ENCODE assay signal across 8 mouse cellular contexts in genomic region chr10:89744871-89745665, GRCm38 (mm10). TPM values are rescaled to one million over a fixed set of nuclear protein-coding genes. Genes with fewer than 3 reads are reported as not detected.
A peak's percentile ranks its signal among the peaks of the same experiment; 100 is the strongest.
DNase-seq lines count a peak whose midpoint lies in the region; ATAC-seq lines count a peak whose summit lies in the region.

Uhrf1bp1l (plus strand) TSS chr10:89744991.

- H3K9ac ChIP-seq in heart, embryonic 11.5 days (ENCODE audit: low read depth, low read length), result peak within 1 kb of the TSS; percentile 91
- H3K9ac ChIP-seq in kidney, embryonic 16.5 days (replicated peaks; ENCODE audit: low read length), result peak within 1 kb of the TSS; percentile 96

- WGBS in heart, embryonic 11.5 days (ENCODE audit: insufficient replicate concordance), result under 1% methylated on average over 75 of the region's 85 CpGs
- under 1% methylated on average over 74 of the region's 85 CpGs for WGBS in kidney, embryonic 16.5 days

- peak within 1 kb of the TSS; percentile 74 for H3K4me2 ChIP-seq in heart, embryonic 11.5 days
- peak within 1 kb of the TSS; percentile 60 for H3K4me2 ChIP-seq in kidney, embryonic 16.5 days (replicated peaks; ENCODE audit: low read depth, low read length)

- peak within 1 kb of the TSS; percentile 82 for H3K27ac ChIP-seq in heart, embryonic 11.5 days (ENCODE audit: low read depth, low read length)
- peak within 1 kb of the TSS; percentile 95 for H3K27ac ChIP-seq in kidney, embryonic 16.5 days (ENCODE audit: low read length)

- peak within 1 kb of the TSS; percentile 94 for H3K4me3 ChIP-seq in erythroblast, embryonic 14.5 days (replicated peaks)
- peak within 1 kb of the TSS; percentile 93 for H3K4me3 ChIP-seq in heart, embryonic 11.5 days (ENCODE audit: low read depth, low read length)
- H3K4me3 ChIP-seq in kidney, embryonic 16.5 days (ENCODE audit: low read length), result peak within 1 kb of the TSS; percentile 99

- ATAC-seq in heart, embryonic 11.5 days (replicated peaks; ENCODE audit: insufficient number of reproducible peaks, low FRiP score, low TSS enrichment), result peak; percentile 95
- peak; percentile 96 for ATAC-seq in kidney, embryonic 16.5 days (ENCODE audit: low FRiP score, low TSS enrichment)

- H3K9me3 ChIP-seq in erythroblast, embryonic 14.5 days (ENCODE audit: control insufficient read depth, low read length), result no peaks in the 10 kb centered on the region
- H3K9me3 ChIP-seq in heart, embryonic 11.5 days (replicated peaks; ENCODE audit: control insufficient read depth, low read length), result no peaks in the 10 kb centered on the region
- H3K9me3 ChIP-seq in kidney, embryonic 16.5 days (ENCODE audit: low read length), result no peaks in the 10 kb centered on the region

- H3K27me3 ChIP-seq in erythroblast, embryonic 14.5 days (ENCODE audit: control insufficient read depth), result peaks cover 5% of the 10 kb centered on the region; the same call in 1 of the 2 replicates
- H3K27me3 ChIP-seq in heart, embryonic 11.5 days (ENCODE audit: control insufficient read depth, insufficient read depth, low read length), result no peaks in the 10 kb centered on the region
- no peaks in the 10 kb centered on the region for H3K27me3 ChIP-seq in kidney, embryonic 16.5 days (ENCODE audit: insufficient read depth, low read length)

- no peaks in the 10 kb centered on the region for H3K36me3 ChIP-seq in erythroblast, embryonic 14.5 days (ENCODE audit: control insufficient read depth)
- no peaks in the 10 kb centered on the region for H3K36me3 ChIP-seq in heart, embryonic 11.5 days (ENCODE audit: control insufficient read depth, insufficient read depth, low read length)
- H3K36me3 ChIP-seq in kidney, embryonic 16.5 days (ENCODE audit: insufficient read depth, low read length), result no peaks in the 10 kb centered on the region

- peaks cover 24% of the 10 kb centered on the region for H3K4me1 ChIP-seq in erythroblast, embryonic 14.5 days (ENCODE audit: control insufficient read depth)
- H3K4me1 ChIP-seq in heart, embryonic 11.5 days (ENCODE audit: control insufficient read depth, insufficient read depth, low read length), result no peaks in the 10 kb centered on the region
- H3K4me1 ChIP-seq in kidney, embryonic 16.5 days (ENCODE audit: insufficient read depth, low read length), result peaks cover 19% of the 10 kb centered on the region

- DNase-seq in CD4-positive helper T cell, adult 2 months (ENCODE audit: low read depth, low spot score), result peak; percentile 91
- DNase-seq in brain, embryonic 18.5 days (ENCODE audit: low read depth, low spot score), result peak; percentile 56
- DNase-seq in liver, result peak; percentile 97
- DNase-seq in monocyte, adult 2 months (ENCODE audit: low read depth in 1 of 2, low spot score in 2 of 2), result peak; percentile 45 to 74
- peak; percentile 86 to 89 for DNase-seq in spleen, postnatal 14 days (ENCODE audit: low spot score in 2 of 2)

RNA-seq across cellular contexts. Expression of gene Uhrf1bp1l, which starts in this region (rescaled TPM):
- 0.23 and 0.64 TPM in 2 replicates for polyA plus RNA-seq in erythroblast, embryonic 14.5 days (2012)
- polyA plus RNA-seq in heart, embryonic 11.5 days (2014; fragmentation: Nextera tagmentation; extraction: Ambion mirVana), result 21.3 and 22.9 TPM in 2 replicates
- 35.9 and 38.6 TPM in 2 replicates for polyA plus RNA-seq in kidney, embryonic 16.5 days (2015; fragmentation: Nextera tagmentation; extraction: Ambion mirVana)

Comparison
In these comparisons a context has a peak if more than half of its experiments do, and no peak if none do; other contexts are left out.
1. Peak in every context shown above with its lines: DNase-seq, ATAC-seq, H3K4me3 ChIP-seq and H3K27ac ChIP-seq.
2. RNA of gene Uhrf1bp1l (polyA plus RNA-seq): 35.9 to 38.6 TPM in kidney, embryonic 16.5 days and 21.3 to 22.9 TPM in heart, embryonic 11.5 days; 0.23 to 0.64 TPM in erythroblast, embryonic 14.5 days; every median in the first group is over 10 times any median in the second.